Mouse (Mus musculus) E14TG2a.4 (cell line): Measurements from ENCODE around the gene 4930519G04Rik.

ENCODE experiments used
- CTCF ChIP-seq: conservative IDR thresholded peaks from 2 replicates; pipeline ENCODE4 v1.5.1; 2014; ENCODE audit warnings: low read length
- POU5F1 ChIP-seq: IDR thresholded peaks from 2 replicates; pipeline ENCODE4 v1.6.1; 2014; ENCODE audit warnings: low read length, borderline replicate concordance

DNA sequence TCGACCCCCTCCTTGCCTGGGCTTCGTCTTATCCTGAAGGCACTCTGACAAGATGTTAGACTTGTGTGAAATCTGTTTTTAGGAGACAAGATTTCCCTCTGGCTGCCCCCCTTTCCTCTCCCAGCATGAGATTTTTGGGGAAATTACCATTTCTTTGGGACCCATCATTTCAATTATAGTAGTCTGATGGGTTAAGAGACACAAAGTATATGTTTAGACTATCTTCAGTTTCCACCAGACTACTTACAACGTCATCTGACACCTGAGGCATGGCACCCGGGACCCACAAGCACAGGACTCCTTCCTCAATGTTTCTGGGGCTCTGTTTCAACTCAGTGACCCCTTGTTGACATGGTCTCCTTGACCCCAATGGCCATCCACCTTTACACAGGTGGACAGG, 42.1 kb downstream of the 4930519G04Rik start:
- no peak for TF ChIP-seq CTCF
- no peak for TF ChIP-seq POU5F1
